Mouse (Mus musculus) forebrain, embryonic 14.5 days (tissue): Measurements from ENCODE around the gene Hist1h2af. TPM values are rescaled to one million over a fixed set of nuclear protein-coding genes. Genes with fewer than 3 reads are reported as not detected.
"Not testable (repeated sequence)": the region's sequence is repeated elsewhere in the genome, so short reads cannot be mapped to it uniquely, and the experiment has no call there.

Experiments
- ATAC-seq: fragments of 200-750 bp; cut with Nextera tagmentation; 2 replicates; pipeline ENCODE4 v1.8.0; 2017; ENCODE audit warnings: mild to moderate bottlenecking, moderate library complexity
- DNase-seq: peaks from one replicate; pipeline ENCODE4 v3.0.0-alpha.2; 2015; ENCODE audit warnings: low spot score
- H3K27ac ChIP-seq: fragments of 300-500 bp; sonication (generic); 2 replicates; pipeline ENCODE4 v1.5.1; 2014; ENCODE audit warnings: low read depth, mild to moderate bottlenecking, control low read depth, low read length, moderate library complexity
- H3K27me3 ChIP-seq: fragments of 300-500 bp; sonication (generic); replicated peaks from 2 replicates; pipeline ENCODE4 v1.6.1; 2014; ENCODE audit warnings: low read length, control low read depth, mixed read lengths; ENCODE audit not compliant: control insufficient read depth, insufficient read depth
- H3K36me3 ChIP-seq: fragments of 300-500 bp; sonication (generic); 2 replicates; pipeline ENCODE4 v1.6.1; 2014; ENCODE audit warnings: low read length, control low read depth; ENCODE audit not compliant: control insufficient read depth, insufficient read depth
- H3K4me1 ChIP-seq: fragments of 300-500 bp; sonication (generic); 2 replicates; pipeline ENCODE4 v1.6.1; 2014; ENCODE audit warnings: antibody characterized with exemption, low read length, control low read depth; ENCODE audit not compliant: control insufficient read depth, insufficient read depth
- H3K4me2 ChIP-seq: fragments of 300-500 bp; sonication (generic); 2 replicates; pipeline ENCODE4 v1.6.1; 2014; ENCODE audit warnings: mild to moderate bottlenecking, control low read depth, low read length
- H3K4me3 ChIP-seq: fragments of 300-500 bp; sonication (generic); 2 replicates; pipeline ENCODE4 v1.5.1; 2014; ENCODE audit warnings: low read depth, low read length, control low read depth
- H3K9ac ChIP-seq: fragments of 300-500 bp; sonication (generic); 2 replicates; pipeline ENCODE4 v1.6.1; 2014; ENCODE audit warnings: mild to moderate bottlenecking, low read length, control low read depth, moderate library complexity
- H3K9me3 ChIP-seq: fragments of 300-500 bp; sonication (generic); replicated peaks from 2 replicates; pipeline ENCODE4 v1.6.1; 2016; ENCODE audit warnings: low read length, control low read depth, mixed read lengths; ENCODE audit not compliant: control insufficient read depth
- WGBS: fragments of 180-500 bp; shearing (Covaris S2); extraction: QIAGEN DNeasy Blood & Tissue Kit; methylation state at CpG from one replicate; pipeline ENCODE4 v1.1.7; 2014; 5-methylcytosine and 5-hydroxymethylcytosine counted together
- polyA plus RNA-seq: library from polyadenylated mRNA; unstranded; fragments of >200 nt; fragmentation: Nextera tagmentation; extraction: Ambion mirVana; gene quantifications from 2 replicates; pipeline ENCODE4 v1.2.1, GENCODE M21; 2014

The Hist1h2af gene
- polyA plus RNA-seq, 1 experiment from 2014 or later = 4.4 TPM

DNA sequence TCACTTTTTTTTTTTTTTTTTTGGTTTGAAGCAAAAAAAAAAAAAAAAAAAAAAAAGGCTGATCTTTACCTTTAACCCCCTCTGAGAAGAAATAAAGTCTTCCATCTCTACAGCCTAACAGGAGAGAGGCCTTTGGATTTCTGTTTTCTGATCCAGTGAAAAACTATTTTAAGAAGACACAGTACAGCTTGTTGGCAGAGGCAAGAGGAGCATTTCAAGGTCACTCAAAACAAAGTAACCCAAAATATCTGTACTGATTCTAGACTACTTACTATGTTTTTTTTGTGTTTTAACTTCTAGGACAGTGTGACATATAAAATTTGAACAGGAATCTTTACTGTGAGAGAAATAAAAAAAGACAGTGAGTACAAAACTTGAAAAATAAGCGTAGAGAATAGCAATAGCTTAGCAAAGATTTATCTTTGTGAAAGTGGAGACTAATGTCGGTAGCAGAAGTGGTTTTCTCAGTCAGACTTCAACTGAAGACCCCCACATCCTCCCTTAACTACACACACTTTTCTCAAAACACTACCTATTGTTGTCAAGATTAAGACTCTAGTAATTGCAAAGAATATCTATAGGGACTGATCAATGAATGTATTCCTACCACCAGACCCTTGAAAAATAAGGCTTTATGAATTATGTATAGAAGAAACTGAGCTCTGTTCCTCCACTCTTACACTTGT lies 4.1 kb upstream of the Hist1h2af start:
- DNase-seq = no peak
- H3K4me3 ChIP-seq = peak overlapping the region; percentile 43
- WGBS = 24% methylated on average over 2 of the region's 2 CpGs

DNA sequence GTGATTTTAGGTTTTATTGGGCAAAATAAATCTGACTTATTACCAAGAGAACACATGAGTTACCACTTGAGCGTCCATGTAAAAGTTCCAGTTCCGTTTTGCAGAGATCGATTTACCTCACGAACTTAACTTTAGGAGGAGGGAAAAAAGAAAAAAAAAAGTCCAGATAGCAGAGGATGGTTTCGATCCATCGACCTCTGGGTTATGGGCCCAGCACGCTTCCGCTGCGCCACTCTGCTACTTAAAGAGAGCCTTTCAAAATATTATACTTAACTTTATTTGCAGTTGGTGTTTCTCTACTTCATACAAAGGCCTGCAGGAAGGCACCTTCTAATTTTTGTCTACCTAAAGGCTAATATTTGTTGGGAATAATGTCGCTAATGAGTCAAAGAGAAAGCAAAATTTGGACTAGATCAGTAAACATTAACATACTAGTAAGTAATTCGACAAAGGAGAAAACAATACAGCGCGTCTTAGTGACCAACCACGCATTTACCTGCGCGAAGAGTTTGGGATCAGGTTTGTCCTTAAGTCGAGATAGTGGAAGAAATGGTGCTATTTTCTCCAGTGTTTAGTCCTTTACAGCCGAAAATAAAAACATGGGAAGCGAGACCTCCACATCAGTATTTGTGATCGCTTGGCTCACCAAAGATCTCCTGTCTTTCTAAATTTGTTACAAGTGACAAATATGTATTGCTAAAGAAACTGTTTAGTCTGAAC lies 3.4 kb upstream of the Hist1h2af start:
- Histone ChIP-seq H3K4me1 (peaks cover 22% of the 10 kb centered on the region), H3K9me3 (no peaks in the 10 kb centered on the region), H3K9ac (peak overlapping the region; percentile 78), H3K4me2 (peak overlapping the region; percentile 59), H3K27me3 (no peaks in the 10 kb centered on the region), H3K27ac (peak overlapping the region; percentile 95), H3K36me3 (no peaks in the 10 kb centered on the region), H3K4me3 (peak overlapping the region; percentile 43)
- WGBS = under 1% methylated on average over 20 of the region's 20 CpGs
- DNase-seq (peak; percentile 75), ATAC-seq (no peak)

More for the DNA sequence above, 4.1 kb upstream of the Hist1h2af start:
- peak overlapping the region; percentile 59 for H3K4me2 ChIP-seq
- H3K27me3 ChIP-seq = no peaks in the 10 kb centered on the region
- H3K9me3 ChIP-seq = no peaks in the 10 kb centered on the region
- H3K9ac ChIP-seq = peak overlapping the region; percentile 78
- ATAC-seq = no peak
- H3K27ac ChIP-seq = peak overlapping the region; percentile 95
- H3K36me3 ChIP-seq = no peaks in the 10 kb centered on the region
- peaks cover 20% of the 10 kb centered on the region for H3K4me1 ChIP-seq

DNA sequence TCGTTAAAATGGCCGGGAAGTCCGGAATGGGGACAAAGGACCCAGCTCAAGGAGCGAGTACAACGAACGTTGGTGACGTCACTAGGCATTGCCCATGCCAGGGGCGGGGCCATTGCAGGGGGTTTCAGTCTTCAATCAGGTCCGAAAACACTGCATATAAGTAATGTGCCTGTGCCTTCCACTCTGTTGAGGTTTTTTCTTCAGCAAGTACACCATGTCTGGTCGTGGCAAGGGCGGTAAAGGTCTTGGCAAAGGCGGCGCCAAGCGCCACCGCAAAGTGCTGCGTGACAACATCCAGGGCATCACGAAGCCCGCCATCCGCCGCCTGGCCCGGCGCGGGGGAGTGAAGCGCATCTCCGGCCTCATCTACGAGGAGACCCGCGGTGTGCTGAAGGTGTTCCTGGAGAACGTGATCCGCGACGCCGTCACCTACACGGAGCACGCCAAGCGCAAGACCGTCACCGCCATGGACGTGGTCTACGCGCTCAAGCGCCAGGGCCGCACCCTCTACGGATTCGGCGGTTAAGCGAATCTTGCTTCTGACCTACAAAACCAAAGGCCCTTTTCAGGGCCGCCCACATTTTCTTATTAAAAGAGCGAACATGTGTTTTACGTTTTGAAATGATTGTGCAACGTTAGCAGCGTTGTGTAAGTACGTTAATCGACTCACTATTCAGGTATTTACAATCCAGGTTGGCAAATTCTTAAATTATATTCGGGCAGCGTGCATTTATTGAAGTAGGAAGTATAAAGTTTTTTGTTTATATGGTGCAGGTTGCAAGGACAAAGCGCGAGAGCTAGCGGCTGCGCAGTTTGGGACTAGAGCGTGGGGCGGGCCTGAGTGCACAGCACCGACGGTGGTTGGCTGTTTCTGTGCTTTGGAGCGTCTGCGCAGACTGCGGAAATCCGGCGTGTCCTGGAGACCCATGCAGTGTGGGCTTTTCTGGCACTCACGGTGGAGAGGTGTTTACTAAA lies 2.5 kb upstream of the Hist1h2af start, which contains the start of gene Hist1h4h:
Gene Hist1h4h, plus strand, starts transcription at position 150 of the 975 bp plus-strand sequence.
- no peaks in the 10 kb centered on the region for H3K36me3 ChIP-seq
- peaks cover 23% of the 10 kb centered on the region for H3K4me1 ChIP-seq
- peak within 1 kb of the TSS; percentile 95 for H3K27ac ChIP-seq
- ATAC-seq = peak; percentile 80
- H3K27me3 ChIP-seq = no peaks in the 10 kb centered on the region
- H3K9me3 ChIP-seq = no peaks in the 10 kb centered on the region
- WGBS = under 1% methylated on average over 48 of the region's 70 CpGs
- peak within 1 kb of the TSS; percentile 59 for H3K4me2 ChIP-seq
- H3K9ac ChIP-seq = peak within 1 kb of the TSS; percentile 78
- peak within 1 kb of the TSS; percentile 43 for H3K4me3 ChIP-seq
- DNase-seq = peak; percentile 99

DNA sequence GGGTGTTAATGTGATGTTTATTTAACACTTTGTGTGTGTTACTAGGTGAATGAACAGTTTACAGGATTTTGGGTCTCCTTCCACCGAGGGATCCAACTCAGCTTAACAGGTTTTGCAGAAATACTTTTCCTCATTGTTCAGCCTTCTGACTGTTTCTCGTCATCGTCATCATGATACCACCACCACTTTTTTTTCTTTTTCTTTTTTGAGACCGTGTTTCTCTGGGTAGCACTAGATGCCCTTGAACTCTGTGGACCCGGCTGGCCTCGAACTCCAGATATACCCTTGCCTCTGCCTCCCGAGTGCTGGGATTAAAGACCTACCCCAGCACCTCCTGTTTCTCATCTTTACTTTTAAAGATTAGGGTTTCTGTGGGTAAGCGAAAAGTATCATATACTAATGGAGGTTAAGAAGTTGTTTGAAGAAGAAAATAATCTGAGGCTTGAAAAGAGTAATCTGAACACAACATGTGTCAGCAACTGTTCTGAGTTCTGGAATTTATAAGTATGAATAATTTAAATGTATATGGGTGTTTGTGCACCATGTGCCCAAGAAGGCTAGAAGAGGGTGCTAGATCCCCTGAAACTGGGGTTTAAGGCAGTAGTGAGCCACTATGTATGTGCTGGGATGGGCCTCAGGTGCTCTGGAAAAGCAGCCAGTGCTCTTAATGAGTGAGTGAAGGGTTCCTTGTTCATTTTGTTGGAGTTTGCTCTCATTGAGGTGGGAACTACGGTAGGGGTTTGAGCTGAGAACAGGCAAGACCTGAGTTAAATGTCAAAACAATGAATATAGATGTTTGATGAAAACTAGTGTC lies 1.2 kb upstream of the Hist1h2af start:
- DNase-seq = no peak
- H3K27ac ChIP-seq = peak overlapping the region; percentile 95
- no peaks in the 10 kb centered on the region for H3K36me3 ChIP-seq
- peak overlapping the region; percentile 78 for H3K9ac ChIP-seq
- 13% methylated on average over 9 of the region's 9 CpGs for WGBS
- peak overlapping the region; percentile 43 for H3K4me3 ChIP-seq
- no peak for ATAC-seq
- H3K9me3 ChIP-seq = no peaks in the 10 kb centered on the region
- no peaks in the 10 kb centered on the region for H3K27me3 ChIP-seq
- peaks cover 29% of the 10 kb centered on the region for H3K4me1 ChIP-seq
- H3K4me2 ChIP-seq = peak overlapping the region; percentile 59

DNA sequence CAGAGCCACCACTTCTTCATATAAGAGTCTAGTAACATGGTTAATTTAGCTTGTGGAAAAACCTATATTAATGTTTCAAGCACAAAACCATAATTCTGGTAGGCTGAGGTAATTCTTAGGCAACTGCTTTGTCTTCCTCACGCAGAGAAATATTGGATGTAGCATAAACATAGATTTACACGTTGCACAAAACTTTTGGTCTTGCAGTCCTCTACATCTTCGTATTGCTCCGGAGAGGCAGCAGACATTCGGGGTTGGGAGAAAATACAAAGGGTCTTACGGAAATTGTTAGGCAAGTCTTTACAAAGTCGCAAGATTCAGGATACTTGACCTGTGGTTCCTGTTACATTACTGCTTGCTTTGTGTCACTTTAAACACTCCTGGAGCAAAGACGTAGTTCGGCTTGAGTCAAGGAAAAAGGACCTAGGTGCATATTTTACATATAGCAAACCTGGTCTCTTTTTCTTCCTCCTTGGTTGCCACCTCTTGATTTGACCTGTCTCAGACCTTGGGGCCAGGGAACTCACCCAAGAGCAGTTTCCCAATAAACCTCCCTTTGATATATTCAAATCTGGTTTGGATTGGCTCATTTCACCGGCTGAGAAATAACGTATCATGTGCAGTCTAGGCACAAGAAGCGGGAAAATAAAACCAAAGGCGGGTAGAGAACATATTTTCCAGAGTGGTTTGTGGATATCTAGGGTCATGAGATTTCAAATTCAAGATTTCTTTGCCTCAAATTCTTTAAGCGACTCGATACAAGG lies 844 bp downstream of the Hist1h2af start:
- no peak for ATAC-seq
- H3K9me3 ChIP-seq = no peaks in the 10 kb centered on the region
- H3K27ac ChIP-seq = peak overlapping the region; percentile 95
- peaks cover 26% of the 10 kb centered on the region for H3K4me1 ChIP-seq
- H3K4me3 ChIP-seq = peak overlapping the region; percentile 43
- peak overlapping the region; percentile 60 for H3K9ac ChIP-seq
- peak overlapping the region; percentile 59 for H3K4me2 ChIP-seq
- no peaks in the 10 kb centered on the region for H3K36me3 ChIP-seq
- under 1% methylated on average over 15 of the region's 15 CpGs for WGBS
- H3K27me3 ChIP-seq = no peaks in the 10 kb centered on the region
- DNase-seq = no peak

DNA sequence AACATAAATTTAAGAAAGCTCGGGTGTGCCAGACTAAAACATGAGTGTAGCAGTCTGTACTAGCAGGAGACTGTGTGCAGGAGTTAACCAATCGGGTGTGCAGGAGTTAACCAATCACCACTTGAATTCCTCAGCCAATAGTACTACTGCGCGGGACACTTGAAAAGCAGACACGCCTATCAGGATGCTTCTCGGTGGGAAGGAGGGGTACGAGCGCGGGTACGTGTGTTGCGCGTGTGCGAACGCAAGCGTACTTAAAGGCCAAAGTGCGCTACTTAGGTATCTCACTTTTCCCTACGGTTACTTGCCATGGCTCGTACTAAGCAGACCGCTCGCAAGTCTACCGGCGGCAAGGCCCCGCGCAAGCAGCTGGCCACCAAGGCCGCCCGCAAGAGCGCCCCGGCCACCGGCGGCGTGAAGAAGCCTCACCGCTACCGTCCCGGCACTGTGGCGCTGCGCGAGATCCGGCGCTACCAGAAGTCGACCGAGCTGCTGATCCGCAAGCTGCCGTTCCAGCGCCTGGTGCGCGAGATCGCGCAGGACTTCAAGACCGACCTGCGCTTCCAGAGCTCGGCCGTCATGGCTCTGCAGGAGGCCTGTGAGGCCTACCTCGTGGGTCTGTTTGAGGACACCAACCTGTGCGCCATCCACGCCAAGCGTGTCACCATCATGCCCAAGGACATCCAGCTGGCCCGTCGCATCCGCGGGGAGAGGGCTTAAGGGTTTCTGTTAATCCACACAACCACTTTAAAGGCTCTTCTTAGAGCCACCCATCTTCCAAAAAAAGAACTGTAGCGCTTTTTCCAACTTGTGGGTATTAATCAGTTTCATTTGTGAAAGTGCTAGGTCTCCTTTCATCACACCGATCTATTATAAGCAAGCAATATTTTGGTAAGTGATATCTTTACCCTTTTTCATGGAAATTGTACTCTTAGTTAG lies 1.7 kb downstream of the Hist1h2af start, which contains the start of gene Hist1h3g:
Gene Hist1h3g, plus strand, starts transcription at position 286 of the 939 bp plus-strand sequence.
- Histone ChIP-seq H3K4me1 (peaks cover 23% of the 10 kb centered on the region), H3K4me3 (peak within 1 kb of the TSS; percentile 43), H3K9ac (peak within 1 kb of the TSS; percentile 68), H3K4me2 (peak within 1 kb of the TSS; percentile 59), H3K27ac (peak within 1 kb of the TSS; percentile 95)
- not testable (repeated sequence) for H3K27me3 ChIP-seq, H3K9me3 ChIP-seq, H3K36me3 ChIP-seq
- ATAC-seq = peak; percentile 87
- 0% methylated on average over 35 of the region's 62 CpGs for WGBS
- peak; percentile 99 for DNase-seq
